Mouse (Mus musculus) liver, embryonic 16.5 days (tissue): ENCODE data around the gene Zbtb48. TPM values are rescaled to one million over a fixed set of nuclear protein-coding genes. Genes with fewer than 3 reads are reported as not detected.

ENCODE experiments used
- ATAC-seq: fragments of 200-750 bp; cut with Nextera tagmentation; 2 replicates; pipeline ENCODE4 v1.8.0; 2017; ENCODE audit warnings: low read depth, mild to moderate bottlenecking, moderate number of reproducible peaks, moderate library complexity
- H3K27ac ChIP-seq: fragments of 300-500 bp; sonication (generic); 2 replicates; pipeline ENCODE4 v1.5.1; 2014; ENCODE audit warnings: mild to moderate bottlenecking, low read length
- H3K27me3 ChIP-seq: fragments of 300-500 bp; sonication (generic); 2 replicates; pipeline ENCODE4 v1.6.1; 2014; ENCODE audit warnings: low read depth, low read length, mixed read lengths; ENCODE audit not compliant: control insufficient read depth, insufficient read depth
- H3K36me3 ChIP-seq: fragments of 300-500 bp; sonication (generic); 2 replicates; pipeline ENCODE4 v1.6.1; 2014; ENCODE audit warnings: mild to moderate bottlenecking; ENCODE audit not compliant: control insufficient read depth, insufficient read depth
- H3K4me1 ChIP-seq: fragments of 300-500 bp; sonication (generic); 2 replicates; pipeline ENCODE4 v1.6.1; 2014; ENCODE audit warnings: low read depth, low read length, mixed read lengths; ENCODE audit not compliant: control insufficient read depth
- H3K4me2 ChIP-seq: fragments of 300-500 bp; sonication (generic); 2 replicates; pipeline ENCODE4 v1.6.1; 2014; ENCODE audit warnings: low read depth, low read length, mixed read lengths
- H3K4me3 ChIP-seq: fragments of 300-500 bp; sonication (generic); 2 replicates; pipeline ENCODE4 v1.5.1; 2014; ENCODE audit warnings: low read depth, mild to moderate bottlenecking, low read length
- H3K9ac ChIP-seq: fragments of 300-500 bp; sonication (generic); 2 replicates; pipeline ENCODE4 v1.6.1; 2014; ENCODE audit warnings: low read depth, low read length
- H3K9me3 ChIP-seq: fragments of 300-500 bp; sonication (generic); replicated peaks from 2 replicates; pipeline ENCODE4 v1.6.1; 2016; ENCODE audit warnings: low read length; ENCODE audit not compliant: control insufficient read depth
- WGBS: fragments of 180-500 bp; shearing (Covaris S2); extraction: QIAGEN DNeasy Blood & Tissue Kit; methylation state at CpG from one replicate; pipeline ENCODE4 v1.1.7; 2014; ENCODE audit not compliant: insufficient replicate concordance; 5-methylcytosine and 5-hydroxymethylcytosine counted together
- polyA plus RNA-seq: library from polyadenylated mRNA; unstranded; fragments of >200 nt; fragmentation: Nextera tagmentation; extraction: Ambion mirVana; gene quantifications from 2 replicates; pipeline ENCODE4 v1.2.1, GENCODE M21; 2015

Gene Zbtb48
- polyA plus RNA-seq, 1 experiment from 2014 or later, result 11.1 TPM

DNA sequence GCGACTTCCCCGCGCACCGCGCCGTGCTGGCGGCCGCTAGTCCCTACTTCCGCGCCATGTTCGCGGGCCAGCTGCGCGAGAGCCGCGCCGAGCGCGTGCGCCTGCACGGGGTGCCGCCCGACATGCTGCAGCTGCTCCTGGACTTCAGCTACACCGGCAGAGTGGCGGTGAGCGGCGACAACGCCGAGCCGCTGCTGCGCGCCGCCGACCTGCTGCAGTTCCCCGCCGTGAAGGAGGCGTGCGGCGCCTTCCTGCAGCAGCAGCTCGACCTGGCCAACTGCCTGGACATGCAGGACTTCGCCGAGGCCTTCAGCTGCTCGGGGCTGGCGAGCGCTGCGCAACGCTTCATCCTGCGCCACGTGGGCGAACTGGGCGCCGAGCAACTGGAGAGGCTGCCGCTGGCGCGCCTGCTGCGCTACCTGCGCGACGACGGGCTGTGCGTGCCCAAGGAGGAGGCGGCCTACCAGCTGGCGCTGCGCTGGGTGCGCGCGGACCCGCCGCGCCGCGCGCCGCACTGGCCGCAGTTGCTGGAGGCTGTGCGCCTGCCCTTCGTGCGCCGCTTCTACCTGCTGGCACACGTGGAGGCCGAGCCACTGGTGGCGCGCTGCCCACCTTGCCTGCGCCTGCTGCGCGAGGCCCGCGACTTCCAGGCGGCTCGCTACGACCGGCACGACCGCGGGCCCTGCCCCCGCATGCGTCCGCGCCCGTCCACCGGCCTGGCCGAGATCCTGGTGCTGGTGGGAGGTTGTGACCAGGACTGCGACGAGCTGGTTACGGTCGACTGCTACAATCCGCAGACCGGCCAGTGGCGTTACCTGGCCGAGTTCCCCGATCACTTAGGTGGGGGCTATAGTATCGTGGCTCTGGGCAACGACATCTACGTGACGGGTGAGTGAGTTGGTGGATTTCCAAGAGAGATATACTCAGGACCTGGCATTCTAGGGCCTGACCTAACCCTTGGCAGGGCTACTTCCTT is 18.1 kb downstream of the Zbtb48 start:
- Histone ChIP-seq H3K27ac (peak overlapping the region; percentile 87), H3K27me3 (peaks cover 22% of the 10 kb centered on the region), H3K4me1 (peaks cover 39% of the 10 kb centered on the region), H3K9ac (peak overlapping the region; percentile 82), H3K4me3 (peak overlapping the region; percentile 87), H3K36me3 (peaks cover 7% of the 10 kb centered on the region), H3K4me2 (peak overlapping the region; percentile 100), H3K9me3 (no peaks in the 10 kb centered on the region)
- under 1% methylated on average over 115 of the region's 115 CpGs for WGBS
- ATAC-seq, result peak; percentile 35

GRCm38 (mm10) chr4:152008622-152009075 is 18.8 kb downstream of the Zbtb48 start, which contains the start of gene Klhl21:
Gene Klhl21, plus strand, starts transcription at chr4:152008803.
- Histone ChIP-seq H3K9me3 (no peaks in the 10 kb centered on the region), H3K27ac (peak within 1 kb of the TSS; percentile 87), H3K36me3 (peaks cover 5% of the 10 kb centered on the region), H3K4me1 (peaks cover 39% of the 10 kb centered on the region), H3K9ac (peak within 1 kb of the TSS; percentile 82), H3K4me2 (peak within 1 kb of the TSS; percentile 100), H3K27me3 (peaks cover 22% of the 10 kb centered on the region), H3K4me3 (peak within 1 kb of the TSS; percentile 87)
- peak; percentile 85 for ATAC-seq
- WGBS, result 0% methylated on average over 45 of the region's 45 CpGs

GRCm38 (mm10) chr4:152008148-152008500 is 19.3 kb downstream of the Zbtb48 start:
- Histone ChIP-seq H3K4me1 (peaks cover 39% of the 10 kb centered on the region), H3K27ac (peak overlapping the region; percentile 87), H3K36me3 (peaks cover 5% of the 10 kb centered on the region), H3K9me3 (no peaks in the 10 kb centered on the region), H3K27me3 (peaks cover 22% of the 10 kb centered on the region), H3K4me2 (peak overlapping the region; percentile 100), H3K9ac (peak overlapping the region; percentile 82), H3K4me3 (peak overlapping the region; percentile 87)
- WGBS, result under 1% methylated on average over 14 of the region's 14 CpGs
- no peak for ATAC-seq

- H3K36me3 ChIP-seq, result peaks cover 3% of the 10 kb centered on the region
- peaks cover 22% of the 10 kb centered on the region for H3K27me3 ChIP-seq
- H3K27ac ChIP-seq, result no peak overlapping the region
- no peak overlapping the region; the same call in 1 of the 2 replicates for H3K9ac ChIP-seq
- no peak for ATAC-seq
- H3K9me3 ChIP-seq, result no peaks in the 10 kb centered on the region
- H3K4me1 ChIP-seq, result peaks cover 39% of the 10 kb centered on the region
- 32% methylated on average over 8 of the region's 8 CpGs for WGBS
- H3K4me2 ChIP-seq, result peak overlapping the region; percentile 100
- peak overlapping the region; percentile 87 for H3K4me3 ChIP-seq
Observed at GRCm38 (mm10) chr4:152007481-152008147, 19.9 kb downstream of the Zbtb48 start.

DNA sequence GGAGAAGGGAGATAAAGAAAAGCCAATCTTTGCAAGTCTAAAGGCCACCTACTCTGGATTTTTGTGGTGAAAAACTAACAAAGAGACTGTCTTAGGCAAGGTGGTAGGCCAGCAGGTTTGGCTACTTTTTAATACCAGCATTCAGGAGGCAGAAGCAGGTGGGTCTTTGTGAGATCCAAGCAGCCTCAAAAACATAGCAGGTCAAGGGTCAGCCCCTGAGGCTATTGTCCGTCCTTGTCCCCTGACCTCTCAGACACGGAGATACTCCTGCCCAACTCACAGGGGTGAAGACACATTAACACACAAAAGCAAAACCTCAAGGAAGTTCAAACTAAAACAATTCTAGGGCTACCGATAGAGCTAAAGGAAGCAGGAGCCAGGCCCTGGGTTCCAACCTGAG is 20.7 kb downstream of the Zbtb48 start:
- Histone ChIP-seq H3K4me3 (no peak overlapping the region), H3K4me1 (peaks cover 36% of the 10 kb centered on the region), H3K9ac (no peak overlapping the region), H3K9me3 (no peaks in the 10 kb centered on the region), H3K36me3 (no peaks in the 10 kb centered on the region; the same call in 1 of the 2 replicates), H3K4me2 (no peak overlapping the region), H3K27ac (no peak overlapping the region), H3K27me3 (peaks cover 22% of the 10 kb centered on the region)
- no peak for ATAC-seq
- WGBS, result 50% methylated on average over 3 of the region's 3 CpGs

- Histone ChIP-seq H3K9me3 (no peaks in the 10 kb centered on the region), H3K4me1 (peaks cover 29% of the 10 kb centered on the region), H3K4me3 (no peak overlapping the region), H3K36me3 (no peaks in the 10 kb centered on the region), H3K4me2 (no peak overlapping the region), H3K27ac (no peak overlapping the region), H3K9ac (no peak overlapping the region), H3K27me3 (peaks cover 22% of the 10 kb centered on the region)
- WGBS, result 62% methylated on average over 6 of the region's 6 CpGs
- no peak for ATAC-seq
Observed at GRCm38 (mm10) chr4:152006137-152006536, 21.3 kb downstream of the Zbtb48 start.

DNA sequence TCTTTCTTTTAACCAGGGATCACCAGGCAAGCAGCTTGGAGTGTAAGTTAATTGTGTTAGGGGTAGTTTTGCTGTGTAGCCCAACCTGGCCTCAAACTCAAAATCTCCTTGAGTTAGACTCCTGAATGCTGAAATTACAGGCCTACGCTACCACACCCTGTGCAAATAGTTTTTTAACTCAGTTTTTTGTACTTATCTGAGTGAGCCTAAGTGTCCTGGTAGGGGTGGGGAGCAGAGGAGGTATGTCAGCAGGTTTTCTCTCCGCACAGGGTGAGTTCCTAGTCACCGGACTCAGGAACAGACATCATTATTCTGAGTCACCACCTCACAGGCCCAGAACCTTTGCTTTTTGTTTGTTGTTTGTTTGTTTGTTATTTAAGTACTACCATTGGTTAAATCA is 25.4 kb downstream of the Zbtb48 start:
- no peak overlapping the region for H3K4me3 ChIP-seq
- peaks cover 7% of the 10 kb centered on the region for H3K27me3 ChIP-seq
- H3K36me3 ChIP-seq, result no peaks in the 10 kb centered on the region
- ATAC-seq, result no peak
- 69% methylated on average over 3 of the region's 3 CpGs for WGBS
- H3K4me2 ChIP-seq, result no peak overlapping the region
- no peak overlapping the region for H3K27ac ChIP-seq
- peaks cover 13% of the 10 kb centered on the region for H3K4me1 ChIP-seq
- no peaks in the 10 kb centered on the region for H3K9me3 ChIP-seq
- no peak overlapping the region for H3K9ac ChIP-seq

DNA sequence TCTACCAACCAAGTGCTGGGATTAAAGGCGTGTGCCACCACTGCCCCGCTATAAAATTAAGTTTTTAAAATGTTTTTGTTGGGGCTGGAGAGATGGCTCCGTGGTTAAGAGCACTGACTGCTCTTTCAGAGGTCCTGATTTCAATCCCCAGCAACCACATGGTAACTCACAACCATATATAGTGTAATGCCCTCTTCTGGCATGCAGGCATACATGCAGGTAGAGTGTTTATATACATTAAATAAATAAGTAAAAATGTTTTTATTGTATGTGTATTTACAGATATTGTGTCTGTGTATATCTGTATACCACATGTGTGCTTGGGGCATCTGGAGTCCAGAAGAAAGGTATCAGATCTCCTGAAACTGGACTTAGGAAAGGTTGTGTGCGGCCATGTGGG is 26.1 kb downstream of the Zbtb48 start:
- no peak overlapping the region for H3K4me2 ChIP-seq
- peaks cover 14% of the 10 kb centered on the region for H3K4me1 ChIP-seq
- no peak overlapping the region for H3K4me3 ChIP-seq
- 59% methylated on average over 4 of the region's 4 CpGs for whole genome bisulfite sequencing
- no peaks in the 10 kb centered on the region for H3K36me3 ChIP-seq
- H3K27ac ChIP-seq, result no peak overlapping the region
- ATAC-seq, result no peak
- H3K9me3 ChIP-seq, result no peaks in the 10 kb centered on the region
- H3K27me3 ChIP-seq, result no peaks in the 10 kb centered on the region; the same call in 1 of the 2 replicates
- no peak overlapping the region for H3K9ac ChIP-seq
